Mouse (Mus musculus) left cerebral cortex, adult 8-10 months (tissue): ENCODE results near the gene Card6. TPM values are rescaled to one million over a fixed set of nuclear protein-coding genes. Genes with fewer than 3 reads are reported as not detected.
"Not testable (repeated sequence)": the region's sequence is repeated elsewhere in the genome, so short reads cannot be mapped to it uniquely, and the experiment has no call there.

Experiments
- DNase-seq, 2 experiments: peaks; one replicate each; pipeline ENCODE4 v3.0.0; 2022; ENCODE audit warnings: low spot score in 2 of 2
- total RNA-seq, 4 experiments: library from RNA; stranded (reverse); gene quantifications; 2 replicates each; pipeline ENCODE4 v1.2.4; 2022

Card6 gene
- total RNA-seq, 4 experiments from 2014 or later: 2.2 to 3.0 (median 2.8) TPM

DNA sequence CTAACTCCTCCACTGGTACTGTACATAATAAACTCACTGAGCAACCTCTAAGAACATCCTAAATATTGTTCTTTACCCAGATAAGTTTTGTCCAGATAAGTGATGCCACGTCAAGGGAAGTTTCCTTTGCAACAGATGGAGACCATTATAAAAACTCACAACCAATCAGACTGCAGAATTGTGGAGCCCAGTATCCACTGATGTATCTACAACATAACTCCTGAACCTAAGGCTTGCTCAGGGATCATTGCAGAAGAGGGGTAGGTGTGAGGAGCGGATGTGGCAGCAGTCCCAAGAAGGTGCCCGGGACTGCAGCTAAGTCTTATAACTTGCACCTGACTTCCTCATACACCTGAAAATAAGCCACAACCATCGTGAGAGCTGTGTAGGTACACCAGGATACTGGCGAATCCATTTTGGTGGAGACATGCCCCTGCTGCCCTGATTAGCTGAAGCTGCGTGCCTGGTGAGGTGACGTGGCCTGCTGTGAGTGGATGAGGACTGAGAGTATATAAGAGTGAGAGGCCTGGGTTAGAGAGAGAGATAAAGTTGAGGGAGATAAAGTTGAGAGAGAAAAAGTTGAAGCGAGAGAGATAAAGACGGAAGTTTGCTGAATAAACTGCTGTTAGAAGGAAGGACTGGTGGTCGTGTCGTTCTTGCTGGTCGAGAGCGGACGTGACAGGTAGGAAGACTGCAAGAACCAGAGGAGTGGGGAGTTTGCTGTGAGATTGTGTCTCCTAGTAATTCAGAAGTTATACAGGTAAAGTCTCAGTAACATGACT, 22.7 kb upstream of the Card6 start:
- DNase-seq: not testable (repeated sequence)

- no peak for DNase-seq
Measured at GRCm38 (mm10) chr15:5129111-5129805, 20.9 kb upstream of the Card6 start.

GRCm38 (mm10) chr15:5128176-5128940, 20.0 kb upstream of the Card6 start:
- DNase-seq: no peak

GRCm38 (mm10) chr15:5127487-5127886, 19.1 kb upstream of the Card6 start:
- no peak for DNase-seq

DNA sequence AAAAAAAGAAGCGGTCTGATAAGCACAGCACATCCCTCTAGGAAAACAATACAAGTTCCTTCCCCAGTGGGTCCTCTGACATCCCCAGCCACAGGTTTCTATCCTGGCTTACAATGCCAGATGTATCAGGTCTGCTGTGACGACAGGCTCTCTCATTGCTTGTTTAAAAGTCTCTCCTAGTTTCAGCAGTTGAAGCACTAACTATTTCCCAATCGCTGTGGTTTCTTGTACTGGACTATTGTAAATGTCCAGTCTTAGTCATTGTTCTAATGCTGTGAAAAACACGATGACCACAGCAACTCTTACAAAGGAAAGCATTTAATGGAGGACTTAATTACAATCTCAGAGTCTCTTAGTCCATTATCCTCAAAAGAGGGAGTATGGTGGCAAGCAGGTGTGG, 18.1 kb upstream of the Card6 start:
- no peak for DNase-seq

DNA sequence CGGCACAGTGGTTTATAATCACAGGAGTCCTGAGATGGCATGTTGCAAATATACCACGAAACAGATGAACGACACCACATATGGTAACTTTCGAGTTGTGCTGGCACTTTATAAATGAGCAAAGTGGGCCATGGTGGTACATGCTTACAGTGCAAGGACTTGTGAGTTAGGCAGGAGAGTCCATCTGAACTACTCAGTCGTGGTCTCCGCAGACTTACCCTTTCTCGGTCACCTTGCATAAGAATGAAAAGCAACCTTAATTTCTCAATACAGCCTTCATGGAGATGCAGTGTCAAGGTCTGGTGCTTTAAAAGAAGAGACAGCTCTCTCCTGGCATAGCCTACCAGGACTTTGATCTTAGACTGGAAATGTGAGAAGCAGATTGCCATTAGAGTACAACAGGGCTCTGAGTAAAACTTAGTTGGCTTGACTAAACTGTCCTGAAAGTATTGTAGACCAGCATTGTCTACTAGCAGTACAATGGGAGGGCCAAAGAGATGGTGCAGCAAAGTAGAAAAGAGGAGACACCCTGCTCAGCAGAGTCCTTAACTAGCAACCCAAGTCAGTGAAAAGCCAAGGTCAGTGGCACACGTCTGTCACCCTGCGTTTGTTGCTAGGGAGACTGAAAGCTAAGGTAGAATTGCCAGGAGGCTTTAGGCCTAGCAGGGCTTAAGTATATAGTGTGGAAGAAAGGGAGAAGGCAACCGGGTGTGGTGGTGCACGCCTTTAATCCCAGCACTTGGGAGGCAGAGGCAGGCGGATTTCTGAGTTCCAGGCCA, 13.4 kb upstream of the Card6 start:
- no peak for DNase-seq

GRCm38 (mm10) chr15:5119707-5120106, 11.4 kb upstream of the Card6 start:
- no peak for DNase-seq

DNA sequence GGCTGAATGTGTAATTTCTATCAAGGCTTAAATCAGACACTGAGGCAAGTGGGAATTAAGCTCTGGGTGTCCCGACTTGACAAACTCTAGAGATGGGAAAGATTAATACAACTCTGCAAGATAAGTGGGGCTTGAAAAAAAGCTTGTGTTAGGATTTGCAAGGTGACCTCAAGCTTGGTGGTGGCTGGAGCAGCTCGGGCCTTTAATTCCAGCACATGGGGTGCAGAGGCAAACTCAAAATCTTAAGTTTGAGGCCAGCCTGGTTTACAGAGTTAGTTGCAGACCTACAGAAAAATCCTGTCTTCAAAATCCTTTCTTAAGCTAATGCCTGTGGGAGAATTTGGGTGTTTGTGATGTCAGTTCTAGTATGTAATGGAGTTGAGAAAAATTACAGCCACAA, 10.9 kb upstream of the Card6 start:
- no peak for DNase-seq

- DNase-seq: no peak
Measured at GRCm38 (mm10) chr15:5118626-5119025, 10.3 kb upstream of the Card6 start.

- DNase-seq: no peak
Measured at GRCm38 (mm10) chr15:5117031-5117601, 8.8 kb upstream of the Card6 start.

- peak; percentile 91 to 98 for DNase-seq
Measured at GRCm38 (mm10) chr15:5116270-5117030, 8.1 kb upstream of the Card6 start, which contains the start of gene Rpl37. Rpl37 (plus strand) TSS chr15:5116645.

GRCm38 (mm10) chr15:5115173-5115572, 6.8 kb upstream of the Card6 start:
- no peak for DNase-seq

GRCm38 (mm10) chr15:5112651-5113050, 4.3 kb upstream of the Card6 start:
- DNase-seq: no peak

DNA sequence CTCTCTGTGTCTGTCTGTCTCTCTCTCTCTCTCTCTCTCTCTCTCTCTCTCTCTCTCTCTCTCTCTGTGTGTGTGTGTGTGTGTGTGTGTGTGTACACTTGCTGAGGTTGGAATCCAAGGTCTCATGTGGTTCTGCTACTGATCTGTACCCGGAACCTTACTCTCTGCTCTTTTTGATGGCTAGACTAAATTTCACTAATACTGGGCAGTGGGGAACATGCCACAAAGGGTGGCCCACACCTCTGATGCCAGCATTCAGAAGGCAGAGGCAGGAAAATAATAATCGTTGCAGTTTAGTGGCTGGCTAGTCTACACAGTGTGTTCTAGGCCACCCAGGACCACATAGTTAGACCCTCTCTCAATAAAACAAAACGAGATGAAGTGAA, 309 bp upstream of the Card6 start:
- no peak for DNase-seq

DNA sequence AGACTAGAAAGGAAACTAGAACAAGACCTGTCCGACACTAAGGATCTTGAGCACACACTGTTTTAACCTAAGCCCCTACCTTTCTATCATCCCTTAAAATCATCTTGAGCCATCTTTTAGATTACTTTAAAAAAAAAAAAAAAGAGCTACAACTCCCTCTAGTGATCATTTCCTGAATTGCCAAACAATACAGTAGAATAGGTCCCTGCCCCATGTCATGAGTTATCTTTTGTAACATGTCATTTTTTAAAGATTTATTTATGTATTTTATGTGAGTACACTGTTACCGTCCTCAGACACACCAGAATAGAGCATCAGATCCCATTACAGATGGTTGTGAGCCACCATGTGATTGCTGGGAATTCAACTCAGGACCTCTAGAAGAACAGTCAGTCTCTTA, 2.0 kb downstream of the Card6 start:
- DNase-seq: no peak

DNA sequence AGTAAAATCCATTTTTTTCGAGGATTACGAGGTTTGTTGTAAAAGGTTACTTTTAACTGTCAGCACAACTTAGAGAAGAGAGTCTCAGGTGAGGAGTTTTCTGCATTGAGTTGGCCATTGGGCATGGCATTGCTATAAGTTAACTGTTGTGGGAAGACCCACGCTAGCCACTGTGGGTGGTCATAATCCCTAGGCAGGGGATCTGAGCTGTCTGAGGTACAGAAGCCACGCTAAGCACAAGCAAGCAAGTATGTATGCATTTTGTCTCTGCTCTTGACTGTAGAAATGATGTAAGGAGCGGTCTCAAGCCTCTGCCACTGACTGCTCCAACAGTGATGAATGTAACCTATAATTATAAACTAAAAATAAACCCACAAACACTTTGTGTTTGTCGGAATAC, 2.4 kb downstream of the Card6 start:
- DNase-seq: no peak

DNA sequence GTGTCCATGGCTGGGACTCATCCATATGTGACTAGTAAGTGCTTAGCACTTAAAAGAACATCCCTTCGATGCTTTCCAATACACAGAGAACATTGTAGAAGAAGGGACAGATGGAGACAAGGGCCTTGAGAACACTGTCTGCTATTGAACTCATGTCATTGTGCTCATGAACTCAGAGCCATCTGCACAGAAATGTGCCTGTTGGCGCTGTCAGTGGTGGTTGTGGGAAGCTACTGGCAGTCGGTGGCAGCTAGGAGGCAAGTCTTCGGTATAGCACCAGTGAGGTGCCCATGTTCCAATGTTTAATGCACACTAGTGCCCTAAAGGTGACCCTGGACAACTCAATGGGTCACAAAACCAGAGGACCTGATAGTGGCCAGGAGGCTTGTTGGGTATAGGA, 6.0 kb downstream of the Card6 start:
- no peak for DNase-seq

GRCm38 (mm10) chr15:5097376-5097775, 11.0 kb downstream of the Card6 start:
- DNase-seq: no peak

DNA sequence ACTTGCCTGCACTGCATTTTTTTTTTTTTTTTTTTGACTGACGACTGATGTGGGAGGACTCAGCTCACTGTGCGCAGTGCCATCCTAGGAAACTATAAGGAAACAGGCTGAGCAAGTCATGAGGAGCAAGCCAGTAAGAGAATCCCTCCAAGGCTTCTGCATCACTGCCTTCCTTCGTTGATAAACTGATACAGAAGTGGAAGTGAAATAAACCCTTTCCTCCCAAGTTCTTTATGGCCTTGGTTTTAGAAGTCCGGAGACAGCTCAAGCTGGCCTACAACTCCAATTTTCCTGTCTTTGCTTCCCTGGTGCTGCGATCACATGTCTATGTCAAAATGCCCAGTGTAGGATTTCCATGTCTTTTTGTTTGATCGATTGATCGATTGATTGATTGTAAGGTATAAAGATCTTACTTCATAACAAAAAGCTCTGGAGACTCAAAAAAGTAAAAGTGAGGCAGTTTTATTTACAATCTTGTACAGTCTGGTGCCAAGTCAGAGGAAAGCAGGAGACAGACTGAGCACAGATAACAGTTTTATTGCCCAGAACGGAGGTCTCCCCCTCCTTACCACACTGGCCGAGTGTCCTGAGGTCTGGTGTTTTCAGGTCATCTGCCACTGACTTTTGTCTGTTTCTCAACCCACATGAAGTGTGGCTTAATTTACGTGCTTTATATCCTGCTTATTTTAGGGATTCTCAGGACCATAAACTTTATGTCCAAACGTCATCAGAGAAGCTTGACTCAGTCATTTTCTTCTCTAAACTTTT, 12.6 kb downstream of the Card6 start:
- no peak for DNase-seq

GRCm38 (mm10) chr15:5090131-5090530, 18.2 kb downstream of the Card6 start:
- no peak for DNase-seq
